Mouse (Mus musculus): Measurements from ENCODE around the gene Gm26965. TPM values are rescaled to one million over a fixed set of nuclear protein-coding genes. Genes with fewer than 3 reads are reported as not detected.
A peak's percentile ranks its signal among the peaks of the same experiment; 100 is the strongest.

Gene Gm26965
- polyA plus RNA-seq, 2 experiments: not detected

- H3K36me3 ChIP-seq (ENCODE audit: control insufficient read depth, insufficient read depth, low read length): no peaks in the 10 kb centered on the region
- H3K27ac ChIP-seq (replicated peaks; ENCODE audit: low read depth, low read length): no peak overlapping the region
- H3K4me2 ChIP-seq (replicated peaks; ENCODE audit: low read depth, low read length, severe bottlenecking): no peak overlapping the region
- H3K9me3 ChIP-seq (ENCODE audit: control insufficient read depth, low read length): no peaks in the 10 kb centered on the region
- H3K27me3 ChIP-seq (ENCODE audit: control insufficient read depth, insufficient read depth, low read length): no peaks in the 10 kb centered on the region
- TF ChIP-seq POLR2A (IDR thresholded peaks at IDR 0.05; ENCODE audit: borderline replicate concordance, extremely low read depth, insufficient read depth, insufficient read length): no peak
- H3K9ac ChIP-seq (ENCODE audit: low read depth, low read length, severe bottlenecking): no peak overlapping the region
- no peak overlapping the region for H3K4me3 ChIP-seq (replicated peaks; ENCODE audit: low read length)
- ATAC-seq (ENCODE audit: low FRiP score, low read depth) (no peak), DNase-seq (ENCODE audit: low spot score) (no peak)
- WGBS: 74% methylated on average over 3 of the region's 3 CpGs
- H3K4me1 ChIP-seq (ENCODE audit: control insufficient read depth, insufficient read depth, low read length): peaks cover 10% of the 10 kb centered on the region
Measured at GRCm38 (mm10) chr13:67527049-67527730, 1.2 kb upstream of the Gm26965 start.

- no peak for ATAC-seq (ENCODE audit: low FRiP score, low read depth)
Measured at GRCm38 (mm10) chr13:67500908-67501307, 25.0 kb downstream of the Gm26965 start.

DNA sequence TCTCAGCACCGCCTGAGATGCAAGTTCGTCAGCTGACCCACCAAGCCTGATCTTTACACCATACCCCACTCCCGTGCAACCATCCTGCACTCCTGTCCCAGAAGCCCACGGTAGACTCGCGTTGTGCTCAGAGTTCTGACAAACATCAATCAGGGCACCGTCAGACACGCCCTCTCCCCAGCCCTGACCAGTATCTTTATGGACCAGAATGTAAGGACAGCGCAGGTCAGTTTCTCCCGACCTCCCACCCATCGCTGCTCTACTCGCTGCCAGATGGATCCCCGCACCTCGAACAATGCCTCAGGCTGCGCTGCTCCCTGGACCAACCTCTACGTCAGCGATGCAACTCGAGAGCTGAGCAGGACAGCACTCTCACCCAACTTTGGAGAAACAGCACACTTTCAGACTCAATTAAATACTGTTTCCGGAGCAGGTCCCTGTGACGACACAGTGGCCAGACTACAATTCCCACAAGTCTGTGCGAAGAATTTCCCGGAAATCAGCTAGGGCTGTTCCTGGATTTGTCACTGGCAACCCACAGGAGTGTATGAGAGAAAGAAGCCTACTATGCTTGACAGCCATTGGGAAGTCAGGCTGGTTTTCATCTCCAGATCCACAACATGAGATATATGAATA is 25.7 kb downstream of the Gm26965 start, which contains the start of gene Zfp58:
Gene Zfp58 (minus strand): TSS at position 472 of the 636 bp plus-strand sequence.
- 0 out of 2 replicates have a peak, but pooled peaks have one; percentile 22 for TF ChIP-seq POLR2A (IDR thresholded peaks at IDR 0.05; ENCODE audit: borderline replicate concordance, extremely low read depth, insufficient read depth, insufficient read length)
- Histone ChIP-seq H3K9ac (ENCODE audit: low read depth, low read length, severe bottlenecking) (peak within 1 kb of the TSS; percentile 77), H3K4me1 (ENCODE audit: control insufficient read depth, insufficient read depth, low read length) (peaks cover 6% of the 10 kb centered on the region), H3K27ac (replicated peaks; ENCODE audit: low read depth, low read length) (0 out of 2 replicates have a peak within 1 kb of the TSS, but pooled peaks have one; percentile 27), H3K4me3 (replicated peaks; ENCODE audit: low read length) (peak within 1 kb of the TSS; percentile 75), H3K27me3 (ENCODE audit: control insufficient read depth, insufficient read depth, low read length) (no peaks in the 10 kb centered on the region), H3K36me3 (ENCODE audit: control insufficient read depth, insufficient read depth, low read length) (peaks cover 2% of the 10 kb centered on the region; the same call in 1 of the 2 replicates), H3K9me3 (ENCODE audit: control insufficient read depth, low read length) (no peaks in the 10 kb centered on the region), H3K4me2 (replicated peaks; ENCODE audit: low read depth, low read length, severe bottlenecking) (peak within 1 kb of the TSS; percentile 60)
- WGBS: 2% methylated on average over 22 of the region's 22 CpGs
- peak; percentile 96 for ATAC-seq (ENCODE audit: low FRiP score, low read depth)
- DNase-seq (ENCODE audit: low spot score): peak; percentile 92

More at GRCm38 (mm10) chr13:67500908-67501307, 25.0 kb downstream of the Gm26965 start:
- Histone ChIP-seq H3K4me3 (replicated peaks; ENCODE audit: low read length) (0 out of 2 replicates have a peak overlapping the region, but pooled peaks have one; percentile 75), H3K9me3 (ENCODE audit: control insufficient read depth, low read length) (no peaks in the 10 kb centered on the region), H3K27me3 (ENCODE audit: control insufficient read depth, insufficient read depth, low read length) (no peaks in the 10 kb centered on the region), H3K36me3 (ENCODE audit: control insufficient read depth, insufficient read depth, low read length) (no peaks in the 10 kb centered on the region), H3K4me1 (ENCODE audit: control insufficient read depth, insufficient read depth, low read length) (peaks cover 6% of the 10 kb centered on the region), H3K4me2 (replicated peaks; ENCODE audit: low read depth, low read length, severe bottlenecking) (no peak overlapping the region), H3K9ac (ENCODE audit: low read depth, low read length, severe bottlenecking) (no peak overlapping the region), H3K27ac (replicated peaks; ENCODE audit: low read depth, low read length) (no peak overlapping the region)
- no peak for DNase-seq (ENCODE audit: low spot score)
- no peak for TF ChIP-seq POLR2A (IDR thresholded peaks at IDR 0.05; ENCODE audit: borderline replicate concordance, extremely low read depth, insufficient read depth, insufficient read length)
- 80% methylated on average over 1 of the region's 1 CpGs for WGBS

GRCm38 (mm10) chr13:67495631-67496030 is 30.3 kb downstream of the Gm26965 start:
- H3K36me3 ChIP-seq (ENCODE audit: control insufficient read depth, insufficient read depth, low read length): peaks cover 44% of the 10 kb centered on the region
- H3K4me1 ChIP-seq (ENCODE audit: control insufficient read depth, insufficient read depth, low read length): peaks cover 6% of the 10 kb centered on the region
- no peak overlapping the region for H3K27ac ChIP-seq (replicated peaks; ENCODE audit: low read depth, low read length)
- H3K9me3 ChIP-seq (ENCODE audit: control insufficient read depth, low read length): peaks cover 29% of the 10 kb centered on the region
- 95% methylated on average over 1 of the region's 1 CpGs for WGBS
- no peak overlapping the region for H3K4me3 ChIP-seq (replicated peaks; ENCODE audit: low read length)
- no peak for TF ChIP-seq POLR2A (IDR thresholded peaks at IDR 0.05; ENCODE audit: borderline replicate concordance, extremely low read depth, insufficient read depth, insufficient read length)
- DNase-seq (ENCODE audit: low spot score): no peak
- no peak overlapping the region for H3K9ac ChIP-seq (ENCODE audit: low read depth, low read length, severe bottlenecking)
- no peak overlapping the region for H3K4me2 ChIP-seq (replicated peaks; ENCODE audit: low read depth, low read length, severe bottlenecking)
- no peak for ATAC-seq (ENCODE audit: low FRiP score, low read depth)
- H3K27me3 ChIP-seq (ENCODE audit: control insufficient read depth, insufficient read depth, low read length): no peaks in the 10 kb centered on the region

- Histone ChIP-seq H3K4me2 (replicated peaks; ENCODE audit: low read depth, low read length, severe bottlenecking) (peak overlapping the region; percentile 62), H3K9ac (ENCODE audit: low read depth, low read length, severe bottlenecking) (peak overlapping the region; percentile 69), H3K9me3 (ENCODE audit: control insufficient read depth, low read length) (0 out of 2 replicates have a peak, but pooled peaks cover 4% of the 10 kb centered on the region), H3K4me3 (replicated peaks; ENCODE audit: low read length) (peak overlapping the region; percentile 65), H3K27ac (replicated peaks; ENCODE audit: low read depth, low read length) (peak overlapping the region; percentile 14), H3K27me3 (ENCODE audit: control insufficient read depth, insufficient read depth, low read length) (no peaks in the 10 kb centered on the region), H3K4me1 (ENCODE audit: control insufficient read depth, insufficient read depth, low read length) (peaks cover 4% of the 10 kb centered on the region), H3K36me3 (ENCODE audit: control insufficient read depth, insufficient read depth, low read length) (peaks cover 6% of the 10 kb centered on the region)
- WGBS: 34% methylated on average over 8 of the region's 8 CpGs
- ATAC-seq (ENCODE audit: low FRiP score, low read depth) (peak; percentile 26; the same call in 1 of the 2 replicates), DNase-seq (ENCODE audit: low spot score) (no peak)
- no peak for TF ChIP-seq POLR2A (IDR thresholded peaks at IDR 0.05; ENCODE audit: borderline replicate concordance, extremely low read depth, insufficient read depth, insufficient read length)
Measured at GRCm38 (mm10) chr13:67484424-67484811, 41.5 kb downstream of the Gm26965 start.
